Mouse (Mus musculus) hindbrain, embryonic 14.5 days (tissue): ENCODE measurements around the gene Igfbp1. TPM values are rescaled to one million over a fixed set of nuclear protein-coding genes. Genes with fewer than 3 reads are reported as not detected.
A peak's percentile ranks its signal among the peaks of the same experiment; 100 is the strongest.

Experiments used
- ATAC-seq: fragments of 200-750 bp; cut with Nextera tagmentation; 2 replicates; pipeline ENCODE4 v1.8.0; 2017; ENCODE audit warnings: moderate number of reproducible peaks, mild to moderate bottlenecking, moderate TSS enrichment, moderate library complexity; ENCODE audit not compliant: low FRiP score
- DNase-seq: peaks from one replicate; pipeline ENCODE4 v3.0.0-alpha.2; 2015; ENCODE audit warnings: low spot score
- H3K27ac ChIP-seq: fragments of 300-500 bp; sonication (generic); 2 replicates; pipeline ENCODE4 v1.5.1; 2014; ENCODE audit warnings: mild to moderate bottlenecking, moderate library complexity
- H3K27me3 ChIP-seq: fragments of 300-500 bp; sonication (generic); 2 replicates; pipeline ENCODE4 v1.6.1; 2014; ENCODE audit warnings: mild to moderate bottlenecking, low read length, mixed read lengths; ENCODE audit not compliant: control insufficient read depth, insufficient read depth
- H3K36me3 ChIP-seq: fragments of 300-500 bp; sonication (generic); replicated peaks from 2 replicates; pipeline ENCODE4 v1.6.1; 2014; ENCODE audit not compliant: control insufficient read depth, insufficient read depth
- H3K4me1 ChIP-seq: fragments of 300-500 bp; sonication (generic); replicated peaks from 2 replicates; pipeline ENCODE4 v1.6.1; 2014; ENCODE audit warnings: antibody characterized with exemption, low read length, mixed read lengths; ENCODE audit not compliant: control insufficient read depth, insufficient read depth
- H3K4me2 ChIP-seq: fragments of 300-500 bp; sonication (generic); replicated peaks from 2 replicates; pipeline ENCODE4 v1.6.1; 2014; ENCODE audit warnings: mild to moderate bottlenecking, moderate library complexity
- H3K4me3 ChIP-seq: fragments of 300-500 bp; sonication (generic); replicated peaks from 2 replicates; pipeline ENCODE4 v1.5.1; 2014; ENCODE audit warnings: mild to moderate bottlenecking, low read length
- H3K9ac ChIP-seq: fragments of 300-500 bp; sonication (generic); 2 replicates; pipeline ENCODE4 v1.6.1; 2014
- H3K9me3 ChIP-seq: fragments of 300-500 bp; sonication (generic); 2 replicates; pipeline ENCODE4 v1.6.1; 2016; ENCODE audit warnings: low read length; ENCODE audit not compliant: control insufficient read depth
- WGBS: fragments of 180-500 bp; shearing (Covaris S2); extraction: QIAGEN DNeasy Blood & Tissue Kit; methylation state at CpG from one replicate; pipeline ENCODE4 v1.1.7; 2014; 5-methylcytosine and 5-hydroxymethylcytosine counted together
- polyA plus RNA-seq: library from polyadenylated mRNA; unstranded; fragments of >200 nt; fragmentation: Nextera tagmentation; extraction: Ambion mirVana; gene quantifications from 2 replicates; pipeline ENCODE4 v1.2.1, GENCODE M21; 2014

The Igfbp1 gene
- polyA plus RNA-seq, 1 experiment from 2014 or later = not detected

- WGBS = 46% methylated on average over 3 of the region's 3 CpGs
- H3K36me3 ChIP-seq = no peaks in the 10 kb centered on the region
- no peak overlapping the region for H3K4me3 ChIP-seq
- H3K27me3 ChIP-seq = no peaks in the 10 kb centered on the region
- 0 out of 2 replicates have a peak, but pooled peaks have one; percentile 23 for ATAC-seq
- H3K4me1 ChIP-seq = no peaks in the 10 kb centered on the region
- H3K9ac ChIP-seq = no peak overlapping the region
- H3K9me3 ChIP-seq = no peaks in the 10 kb centered on the region
- H3K27ac ChIP-seq = no peak overlapping the region
- no peak for DNase-seq
- H3K4me2 ChIP-seq = no peak overlapping the region
These were observed 37.5 kb downstream of the Igfbp1 start for GRCm38 (mm10) chr11:7234981-7235609.

- H3K4me2 ChIP-seq = no peak overlapping the region
- H3K4me1 ChIP-seq = no peaks in the 10 kb centered on the region
- H3K4me3 ChIP-seq = no peak overlapping the region
- H3K27ac ChIP-seq = no peak overlapping the region
- H3K27me3 ChIP-seq = no peaks in the 10 kb centered on the region
- no peak overlapping the region for H3K9ac ChIP-seq
- H3K9me3 ChIP-seq = no peaks in the 10 kb centered on the region
- no peaks in the 10 kb centered on the region for H3K36me3 ChIP-seq
- DNase-seq = no peak
- WGBS = 97% methylated on average over 2 of the region's 2 CpGs
- no peak for ATAC-seq
These were observed 39.2 kb downstream of the Igfbp1 start for GRCm38 (mm10) chr11:7236751-7237150.

GRCm38 (mm10) chr11:7237712-7238111 lies 40.1 kb downstream of the Igfbp1 start:
- H3K4me3 ChIP-seq = no peak overlapping the region
- H3K27ac ChIP-seq = no peak overlapping the region
- no peaks in the 10 kb centered on the region for H3K4me1 ChIP-seq
- DNase-seq (no peak), ATAC-seq (no peak)
- no peaks in the 10 kb centered on the region for H3K9me3 ChIP-seq
- 68% methylated on average over 6 of the region's 6 CpGs for WGBS
- no peaks in the 10 kb centered on the region for H3K36me3 ChIP-seq
- no peaks in the 10 kb centered on the region for H3K27me3 ChIP-seq
- no peak overlapping the region for H3K4me2 ChIP-seq
- no peak overlapping the region for H3K9ac ChIP-seq

GRCm38 (mm10) chr11:7238546-7238945 lies 41.0 kb downstream of the Igfbp1 start:
- Histone ChIP-seq H3K9me3 (no peaks in the 10 kb centered on the region), H3K4me2 (no peak overlapping the region), H3K27me3 (no peaks in the 10 kb centered on the region), H3K27ac (no peak overlapping the region), H3K4me1 (no peaks in the 10 kb centered on the region), H3K4me3 (no peak overlapping the region), H3K36me3 (no peaks in the 10 kb centered on the region), H3K9ac (no peak overlapping the region)
- ATAC-seq (no peak), DNase-seq (no peak)
- WGBS = 86% methylated on average over 6 of the region's 6 CpGs

- Histone ChIP-seq H3K4me3 (no peak overlapping the region), H3K27ac (no peak overlapping the region), H3K9me3 (no peaks in the 10 kb centered on the region), H3K9ac (no peak overlapping the region), H3K36me3 (no peaks in the 10 kb centered on the region), H3K27me3 (no peaks in the 10 kb centered on the region), H3K4me2 (no peak overlapping the region), H3K4me1 (no peaks in the 10 kb centered on the region)
- ATAC-seq (no peak), DNase-seq (no peak)
- WGBS = 52% methylated on average over 4 of the region's 4 CpGs
These were observed 41.6 kb downstream of the Igfbp1 start for GRCm38 (mm10) chr11:7239041-7239740.

GRCm38 (mm10) chr11:7244782-7245181 lies 47.2 kb downstream of the Igfbp1 start:
- H3K36me3 ChIP-seq = no peaks in the 10 kb centered on the region
- no peaks in the 10 kb centered on the region for H3K27me3 ChIP-seq
- no peak overlapping the region for H3K4me2 ChIP-seq
- DNase-seq = no peak
- no peak overlapping the region for H3K4me3 ChIP-seq
- H3K9ac ChIP-seq = no peak overlapping the region
- no peaks in the 10 kb centered on the region for H3K4me1 ChIP-seq
- 73% methylated on average over 1 of the region's 1 CpGs for WGBS
- H3K27ac ChIP-seq = no peak overlapping the region
- no peak for ATAC-seq
- no peaks in the 10 kb centered on the region for H3K9me3 ChIP-seq

GRCm38 (mm10) chr11:7250415-7250814 lies 52.8 kb downstream of the Igfbp1 start:
- no peak overlapping the region for H3K4me3 ChIP-seq
- no peaks in the 10 kb centered on the region for H3K27me3 ChIP-seq
- no peaks in the 10 kb centered on the region for H3K4me1 ChIP-seq
- H3K9ac ChIP-seq = no peak overlapping the region
- H3K27ac ChIP-seq = no peak overlapping the region
- 83% methylated on average over 2 of the region's 2 CpGs for WGBS
- ATAC-seq (no peak), DNase-seq (no peak)
- H3K9me3 ChIP-seq = no peaks in the 10 kb centered on the region
- no peak overlapping the region for H3K4me2 ChIP-seq
- H3K36me3 ChIP-seq = no peaks in the 10 kb centered on the region

- Histone ChIP-seq H3K9ac (no peak overlapping the region), H3K4me1 (no peaks in the 10 kb centered on the region), H3K27me3 (no peaks in the 10 kb centered on the region), H3K36me3 (no peaks in the 10 kb centered on the region), H3K4me2 (no peak overlapping the region), H3K4me3 (no peak overlapping the region), H3K27ac (no peak overlapping the region), H3K9me3 (no peaks in the 10 kb centered on the region)
- ATAC-seq (no peak), DNase-seq (no peak)
- 91% methylated on average over 5 of the region's 5 CpGs for WGBS
These were observed 53.3 kb downstream of the Igfbp1 start for GRCm38 (mm10) chr11:7250870-7251269.
